Mouse (Mus musculus): ENCODE measurements around the gene Fra10ac1. TPM values are rescaled to one million over a fixed set of nuclear protein-coding genes. Genes with fewer than 3 reads are reported as not detected.

Gene Fra10ac1
- 10 to 100 TPM; 10.4 to 16.2 (median 13.0) TPM for total RNA-seq (2022)

DNA sequence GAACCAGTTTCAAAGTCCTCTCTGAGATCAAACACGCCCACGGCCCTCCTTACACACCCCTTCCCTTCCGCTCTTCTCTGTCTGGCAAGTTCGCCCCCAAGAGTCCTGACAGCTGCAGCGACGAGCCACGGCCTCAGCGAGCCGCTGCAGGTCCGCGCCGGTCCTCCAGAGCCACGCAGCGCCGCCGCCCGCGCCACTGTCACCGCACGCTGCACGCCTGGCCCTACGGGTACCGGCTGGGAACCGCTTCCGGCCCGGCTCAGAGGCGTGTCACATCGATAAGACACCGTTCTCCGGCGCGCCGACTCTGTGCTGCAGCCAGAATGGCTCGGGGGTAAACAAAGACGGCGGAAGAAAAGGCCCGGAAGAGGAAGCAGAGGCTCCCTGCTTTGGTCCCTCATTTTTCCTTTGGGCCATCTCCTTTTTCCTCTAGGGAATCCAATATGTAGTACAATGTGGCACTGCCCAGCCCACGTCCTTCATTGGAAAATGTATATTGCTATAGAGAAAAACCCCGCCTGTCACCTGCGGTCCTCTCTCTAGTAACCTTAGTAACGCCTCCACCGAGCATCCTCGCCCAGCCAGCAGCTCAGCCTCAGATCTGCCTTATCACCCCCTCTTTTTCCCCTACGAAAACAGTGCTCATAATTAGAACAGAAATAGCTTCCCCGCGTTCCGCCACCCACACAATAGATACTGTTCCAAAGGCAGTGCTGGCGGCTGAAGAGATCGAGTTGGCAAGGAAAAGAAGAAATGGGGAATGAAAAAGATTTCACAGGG, at the start of gene Fra10ac1:
Fra10ac1 (minus strand) TSS at position 252 of the 780 bp plus-strand sequence.
- peak; percentile 90 for DNase-seq (ENCODE audit: low spot score)

DNA sequence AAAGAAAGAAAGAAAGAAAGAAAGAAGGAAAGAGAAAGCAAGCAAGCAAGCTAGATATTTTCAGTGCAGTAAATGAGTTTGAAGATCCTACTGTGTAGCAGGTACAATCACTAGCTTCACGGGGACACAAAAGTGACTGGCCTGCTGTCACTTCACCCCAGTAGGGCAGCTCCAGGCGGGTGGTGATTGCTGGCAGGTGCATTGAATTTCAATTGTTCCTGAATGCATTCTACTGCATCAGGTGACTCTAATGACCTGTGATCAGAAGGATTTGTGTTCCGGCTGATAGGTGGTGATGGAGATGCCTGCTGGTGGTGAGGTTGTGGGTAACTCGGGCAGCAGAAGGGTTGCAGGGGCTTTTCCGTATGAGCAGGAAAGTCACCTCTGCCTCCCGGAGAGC, 47.1 kb upstream of the Fra10ac1 start:
- no peak for DNase-seq (ENCODE audit: low spot score)

GRCm38 (mm10) chr19:38267469-38267868, 43.5 kb upstream of the Fra10ac1 start:
- peak; percentile 31 for DNase-seq (ENCODE audit: low spot score)

- DNase-seq (ENCODE audit: low spot score): no peak
Measured at GRCm38 (mm10) chr19:38265767-38266166, 41.8 kb upstream of the Fra10ac1 start.

- no peak for DNase-seq (ENCODE audit: low spot score)
Measured at GRCm38 (mm10) chr19:38264505-38265500, 40.8 kb upstream of the Fra10ac1 start, which contains the start of gene Lgi1. Lgi1 (plus strand) TSS chr19:38264536.

- DNase-seq (ENCODE audit: low spot score): no peak
Measured at GRCm38 (mm10) chr19:38263829-38264504, 40.0 kb upstream of the Fra10ac1 start.

DNA sequence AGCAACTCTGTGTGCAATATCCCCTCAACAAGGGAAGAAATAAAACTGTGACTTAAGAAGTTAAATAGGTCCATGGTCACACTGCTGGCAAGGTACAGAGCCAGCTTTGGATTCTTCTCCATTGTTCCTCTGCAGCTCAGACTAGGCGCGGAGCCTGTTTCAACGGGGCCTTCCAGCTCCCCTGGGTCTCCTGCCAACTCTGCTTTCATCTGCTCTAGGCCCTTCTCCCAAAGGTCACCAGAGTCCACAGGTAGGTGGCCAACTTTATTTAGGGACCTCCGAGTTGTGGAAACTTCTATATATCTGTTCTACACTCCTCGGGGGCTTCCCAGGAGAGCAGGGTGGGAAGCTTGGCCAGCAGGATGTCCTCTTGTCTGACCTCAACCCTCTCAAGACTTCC, 37.4 kb upstream of the Fra10ac1 start:
- DNase-seq (ENCODE audit: low spot score): peak; percentile 28

DNA sequence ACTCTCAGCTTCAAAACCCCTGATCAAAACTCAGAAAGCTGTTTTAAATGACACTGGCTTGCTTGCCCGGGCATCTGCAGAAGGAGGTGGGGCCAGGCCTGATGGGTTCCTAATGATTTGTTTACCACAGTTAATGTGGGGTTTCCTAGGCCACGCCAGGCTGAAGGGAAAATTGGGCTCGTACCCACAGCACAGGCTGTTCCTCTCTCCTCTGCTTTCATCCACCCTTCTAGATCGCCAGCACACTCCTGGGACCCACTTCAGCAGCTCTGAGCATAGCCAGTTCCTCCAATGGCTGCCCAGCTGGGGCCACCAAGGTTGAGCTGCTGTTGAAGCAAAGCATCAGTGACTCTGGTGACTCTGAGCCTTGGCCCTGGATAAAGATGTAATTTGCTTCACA, 36.4 kb upstream of the Fra10ac1 start:
- no peak for DNase-seq (ENCODE audit: low spot score)

DNA sequence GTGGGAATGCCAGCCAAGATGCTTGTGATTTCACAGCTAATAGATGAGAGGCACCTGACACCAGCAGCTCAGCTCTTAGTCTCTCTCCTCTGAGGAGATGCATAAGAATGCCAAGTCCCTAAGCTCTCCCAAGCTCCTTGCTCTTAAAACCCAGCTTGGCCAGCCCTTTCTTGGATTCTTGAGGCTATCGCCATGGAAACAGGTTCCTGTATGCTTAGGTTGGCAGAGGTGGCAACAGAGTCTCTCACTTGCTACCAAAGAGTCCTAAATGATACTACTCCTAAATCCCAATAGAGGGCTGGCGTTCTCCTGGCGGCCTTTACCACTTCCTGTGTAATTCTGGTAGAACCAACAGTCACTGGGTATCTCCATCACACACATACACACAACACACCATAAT, 35.5 kb upstream of the Fra10ac1 start:
- no peak for DNase-seq (ENCODE audit: low spot score)

GRCm38 (mm10) chr19:38258651-38259065, 34.7 kb upstream of the Fra10ac1 start:
- DNase-seq (ENCODE audit: low spot score): no peak

DNA sequence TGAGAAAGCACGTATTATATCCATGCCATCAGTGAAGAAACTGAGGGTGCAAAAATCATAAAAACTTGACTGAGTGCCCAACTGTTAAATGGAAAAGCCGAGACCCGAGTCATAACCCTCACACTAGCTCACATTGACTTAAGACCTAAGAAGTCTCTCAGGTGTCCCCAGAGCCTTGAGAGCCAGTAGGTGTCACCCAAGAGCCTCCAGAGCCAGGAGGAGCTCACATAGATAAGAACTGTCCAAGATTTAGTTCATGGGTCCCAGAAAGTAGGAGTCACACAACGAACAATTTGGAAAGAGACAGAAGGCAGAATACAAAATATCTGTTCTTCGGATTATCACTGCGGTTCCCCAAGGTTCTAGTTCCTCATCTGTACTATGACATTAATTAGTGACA, 29.8 kb upstream of the Fra10ac1 start:
- peak; percentile 27 for DNase-seq (ENCODE audit: low spot score)

DNA sequence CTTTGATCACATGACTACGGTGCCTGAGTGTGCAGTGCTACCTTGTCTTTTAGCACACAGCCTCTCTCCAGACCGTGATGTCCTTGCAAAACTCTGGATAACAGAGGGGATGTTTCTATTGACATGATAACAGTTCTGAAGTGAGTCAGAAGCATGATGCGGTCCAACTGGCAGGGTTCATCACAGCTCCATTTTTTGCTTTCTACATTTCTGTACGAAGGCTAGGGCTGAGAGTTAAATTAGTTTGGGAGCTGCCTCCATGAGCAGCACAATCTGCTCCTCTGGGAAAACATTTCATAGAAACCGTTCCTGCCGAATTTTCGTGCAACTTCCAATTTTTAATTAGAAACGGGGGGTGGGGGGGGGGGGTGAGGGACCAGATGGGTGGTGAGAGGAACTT, 25.7 kb upstream of the Fra10ac1 start:
- no peak for DNase-seq (ENCODE audit: low spot score)

- no peak for DNase-seq (ENCODE audit: low spot score)
Measured at GRCm38 (mm10) chr19:38246177-38246622, 22.2 kb upstream of the Fra10ac1 start.

DNA sequence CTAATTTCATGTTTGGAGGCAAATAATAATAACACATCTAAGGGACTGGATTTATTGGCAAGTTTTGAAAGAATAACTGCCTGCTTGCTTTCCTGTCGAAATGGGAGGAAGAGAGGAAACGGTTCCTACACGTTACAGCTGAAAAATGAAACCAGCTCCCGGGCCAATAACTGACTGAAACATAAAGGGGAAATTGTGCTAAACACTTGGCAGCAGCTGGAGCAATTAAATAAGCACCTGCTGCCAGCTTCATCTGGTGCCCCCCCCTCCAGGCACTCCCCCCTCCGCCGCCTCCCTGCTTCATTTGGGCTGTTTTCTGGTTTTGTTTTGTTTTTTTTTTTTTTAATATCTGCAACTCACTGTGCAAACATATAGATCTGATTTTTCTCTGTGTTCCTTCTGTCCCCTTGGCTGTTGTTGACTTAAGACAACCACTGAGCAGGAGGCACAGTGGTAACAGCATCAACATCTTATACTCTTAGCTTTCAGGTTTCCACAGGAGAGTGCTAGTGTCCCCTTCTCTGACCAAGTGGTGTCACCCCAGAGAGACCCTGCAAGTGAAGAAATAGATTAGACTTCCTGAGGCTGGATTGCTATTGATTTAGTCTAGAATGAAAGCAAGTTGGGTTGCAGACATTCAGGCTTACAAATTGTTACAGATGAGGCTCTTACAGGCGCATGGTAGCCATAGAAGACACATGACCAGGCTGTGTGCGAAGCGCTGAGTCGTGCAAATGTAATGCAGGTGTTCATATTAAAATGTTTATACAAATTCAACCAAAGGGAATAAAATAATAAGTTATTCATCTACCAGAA, 21.6 kb upstream of the Fra10ac1 start:
- no peak for DNase-seq (ENCODE audit: low spot score)

DNA sequence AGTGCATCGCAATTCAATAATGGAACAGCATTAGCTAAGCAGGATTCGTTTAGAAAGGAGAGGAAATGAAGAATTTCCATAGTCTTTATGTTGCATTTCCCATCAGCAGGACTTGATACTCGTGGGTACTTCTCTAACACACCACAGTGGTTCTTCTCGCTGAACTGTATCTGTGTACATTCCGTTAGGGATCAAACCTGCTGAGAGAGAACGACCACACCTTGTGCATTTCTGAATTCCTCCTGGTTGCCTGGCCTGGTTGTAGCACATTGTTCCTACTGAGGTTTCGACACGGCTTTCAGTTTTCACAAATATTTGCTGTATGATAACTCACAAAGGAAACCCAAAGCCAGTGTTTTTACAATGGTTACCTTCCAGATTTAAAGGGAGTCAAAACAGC, 20.8 kb upstream of the Fra10ac1 start:
- no peak for DNase-seq (ENCODE audit: low spot score)

- no peak for DNase-seq (ENCODE audit: low spot score)
Measured at GRCm38 (mm10) chr19:38242314-38242852, 18.4 kb upstream of the Fra10ac1 start.

- DNase-seq (ENCODE audit: low spot score): no peak
Measured at GRCm38 (mm10) chr19:38238213-38238951, 14.4 kb upstream of the Fra10ac1 start.

GRCm38 (mm10) chr19:38237834-38238212, 13.9 kb upstream of the Fra10ac1 start:
- no peak for DNase-seq (ENCODE audit: low spot score)

- DNase-seq (ENCODE audit: low spot score): no peak
Measured at GRCm38 (mm10) chr19:38236526-38236925, 12.6 kb upstream of the Fra10ac1 start.

DNA sequence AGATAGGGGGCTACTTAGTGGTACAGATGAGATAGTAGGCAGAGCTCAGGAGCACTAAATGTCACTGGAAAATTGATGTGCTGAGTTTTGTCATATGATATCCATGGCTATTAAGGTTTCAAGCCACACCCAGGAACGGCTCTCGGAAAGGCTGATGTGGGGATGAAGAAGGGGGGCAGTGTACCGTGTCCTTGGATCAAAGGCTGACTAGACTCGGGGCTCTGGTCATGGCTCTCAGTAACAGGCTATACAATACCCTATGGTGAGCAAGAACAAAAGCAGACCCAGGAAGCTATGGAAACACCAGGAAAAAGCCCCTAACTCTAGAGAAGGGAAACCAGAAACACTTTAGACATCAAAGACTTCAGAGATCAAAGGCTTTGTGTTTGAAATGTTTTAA, 8.6 kb upstream of the Fra10ac1 start:
- DNase-seq (ENCODE audit: low spot score): no peak
